Mouse (Mus musculus) cortical plate, adult 2 months (tissue): ENCODE results near the gene Abcc9.

Experiments
- CTCF ChIP-seq: fragments of 200-500 bp; IDR thresholded peaks from 2 replicates; pipeline ENCODE4 v1.5.1; 2011; ENCODE audit warnings: mild to moderate bottlenecking, control low read depth, low read length; ENCODE audit not compliant: insufficient read depth; ENCODE audit errors: extremely low read depth
- POLR2A ChIP-seq: fragments of 200-500 bp; IDR thresholded peaks from 2 replicates; pipeline ENCODE4 v1.6.1; 2011; ENCODE audit warnings: mild to moderate bottlenecking, low read length, control low read depth; ENCODE audit not compliant: insufficient read depth; ENCODE audit errors: extremely low read depth

DNA sequence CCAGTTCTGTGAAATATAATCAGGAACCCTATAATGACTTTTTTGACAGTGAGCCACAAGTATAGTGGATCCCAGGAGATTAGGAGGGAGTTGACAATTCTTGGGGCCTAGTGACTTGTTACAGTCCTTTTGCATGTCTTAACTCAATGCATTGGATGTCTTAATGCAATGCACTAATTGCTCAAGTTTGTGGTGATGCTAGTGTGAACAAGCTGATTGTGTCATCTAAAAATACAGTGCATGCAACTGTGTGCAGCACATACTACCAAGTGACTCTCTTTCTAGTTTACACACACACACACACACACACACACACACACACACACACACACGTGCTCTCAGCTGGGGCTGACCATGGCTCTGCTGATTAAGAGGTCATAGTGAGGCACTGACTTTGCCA lies 146.1 kb downstream of the Abcc9 start:
- TF ChIP-seq CTCF (no peak), POLR2A (no peak)
